Mouse (Mus musculus) MEL (cell line): Measurements from ENCODE around the gene Gm49661. TPM values are rescaled to one million over a fixed set of nuclear protein-coding genes. Genes with fewer than 3 reads are reported as not detected.
A peak's percentile ranks its signal among the peaks of the same experiment; 100 is the strongest.

Experiments used
- DNase-seq: peaks from one replicate; pipeline ENCODE4 v3.0.0; 2011; ENCODE audit warnings: low read depth, low spot score
- H3K27ac ChIP-seq: 2 replicates; pipeline ENCODE4 v1.5.1; 2012; ENCODE audit warnings: low read depth, mild to moderate bottlenecking, control low read depth, low read length, moderate library complexity; ENCODE audit not compliant: control insufficient read depth
- H3K27me3 ChIP-seq, 2 experiments: fragments of 150-350 bp in 1 of 2; sonication (generic) in 1 of 2; 2 replicates each; pipeline ENCODE4 v1.6.1; 2012; ENCODE audit warnings: low read length in 2 of 2, mild to moderate bottlenecking in 2 of 2, improper control_type of control experiment in 1 of 2, moderate library complexity in 1 of 2; ENCODE audit not compliant: insufficient read depth in 2 of 2, control insufficient read depth in 1 of 2
- H3K36me3 ChIP-seq, 2 experiments: 2 replicates each; pipeline ENCODE4 v1.6.1; 2012 to 2014; ENCODE audit warnings: low read length in 2 of 2, improper control_type of control experiment in 1 of 2, inconsistent platforms in 1 of 2, mild to moderate bottlenecking in 1 of 2; ENCODE audit not compliant: insufficient read depth in 2 of 2, control insufficient read depth in 1 of 2
- H3K4me1 ChIP-seq, 2 experiments: fragments of 150-350 bp in 1 of 2; sonication (generic) in 1 of 2; 2 replicates each; pipeline ENCODE4 v1.6.1; 2012; ENCODE audit warnings: low read length in 2 of 2, improper control_type of control experiment in 1 of 2, mild to moderate bottlenecking in 1 of 2; ENCODE audit not compliant: insufficient read depth in 2 of 2, control insufficient read depth in 1 of 2
- H3K4me3 ChIP-seq, 2 experiments: fragments of 150-350 bp in 1 of 2; sonication (generic) in 1 of 2; 2 replicates each; pipeline ENCODE4 v1.5.1; 2012; ENCODE audit warnings: low read depth in 2 of 2, low read length in 2 of 2, mild to moderate bottlenecking in 2 of 2, moderate library complexity in 2 of 2, control low read depth in 1 of 2, improper control_type of control experiment in 1 of 2; ENCODE audit not compliant: control insufficient read depth in 1 of 2, insufficient read depth in 1 of 2
- H3K79me2 ChIP-seq: 2 replicates; pipeline ENCODE4 v1.6.1; 2012; ENCODE audit warnings: mild to moderate bottlenecking, low read length, moderate library complexity; ENCODE audit not compliant: control insufficient read depth, poor library complexity, insufficient read depth
- H3K9ac ChIP-seq: 2 replicates; pipeline ENCODE4 v1.6.1; 2012; ENCODE audit warnings: low read depth, mild to moderate bottlenecking, control low read depth, low read length, moderate library complexity; ENCODE audit not compliant: control insufficient read depth, poor library complexity, severe bottlenecking
- H3K9me3 ChIP-seq: fragments of 150-350 bp; sonication (generic); replicated peaks from 2 replicates; pipeline ENCODE4 v1.6.1; 2012; ENCODE audit warnings: mild to moderate bottlenecking, low read length, improper control_type of control experiment, moderate library complexity; ENCODE audit not compliant: insufficient read depth
- CHD2 ChIP-seq: IDR thresholded peaks from 2 replicates; pipeline ENCODE4 v1.6.1; 2011; ENCODE audit warnings: low read length, improper control_type of control experiment
- CTCF ChIP-seq, 3 experiments: IDR thresholded peaks in 2 of 3; conservative IDR thresholded peaks in 1 of 3; 2 replicates each; pipeline ENCODE4 v1.5.1; 2011 to 2012; ENCODE audit warnings: low read length in 3 of 3, low read depth in 2 of 3, mild to moderate bottlenecking in 2 of 3, improper control_type of control experiment in 1 of 3, inconsistent platforms in 1 of 3, mixed read lengths in 1 of 3, moderate library complexity in 1 of 3; ENCODE audit not compliant: control insufficient read depth in 1 of 3, insufficient read depth in 1 of 3, poor library complexity in 1 of 3, severe bottlenecking in 1 of 3
- ELF1 ChIP-seq: IDR thresholded peaks from 2 replicates; pipeline ENCODE4 v1.6.1; 2014; ENCODE audit warnings: low read depth, mild to moderate bottlenecking, inconsistent platforms, low read length, improper control_type of control experiment, moderate library complexity
- HCFC1 ChIP-seq: IDR thresholded peaks from 2 replicates; pipeline ENCODE4 v1.6.1; 2012; ENCODE audit warnings: low read depth, mild to moderate bottlenecking, inconsistent platforms, low read length, improper control_type of control experiment, moderate library complexity
- KAT2A ChIP-seq: conservative IDR thresholded peaks from 2 replicates; pipeline ENCODE4 v1.6.1; 2012; ENCODE audit warnings: low read depth, low read length, improper control_type of control experiment, inconsistent platforms
- MXI1 ChIP-seq: IDR thresholded peaks from 2 replicates; pipeline ENCODE4 v1.6.1; 2011; ENCODE audit warnings: mild to moderate bottlenecking, low read depth, low read length, improper control_type of control experiment
- MYB ChIP-seq: IDR thresholded peaks from 2 replicates; pipeline ENCODE4 v1.6.1; 2011; ENCODE audit warnings: mild to moderate bottlenecking, low read depth, low read length, improper control_type of control experiment
- POLR2A ChIP-seq, 2 experiments: IDR thresholded peaks; 2 replicates each; pipeline ENCODE4 v1.6.1; 2011 to 2012; ENCODE audit warnings: low read length in 2 of 2, mild to moderate bottlenecking in 2 of 2, control low read depth in 1 of 2, improper control_type of control experiment in 1 of 2, low read depth in 1 of 2, moderate library complexity in 1 of 2; ENCODE audit not compliant: control insufficient read depth in 1 of 2, insufficient read depth in 1 of 2, poor library complexity in 1 of 2
- POLR2AphosphoS5 ChIP-seq: IDR thresholded peaks from 2 replicates; pipeline ENCODE4 v1.6.1; 2012; ENCODE audit warnings: low read depth, borderline replicate concordance, mild to moderate bottlenecking, inconsistent platforms, low read length, moderate library complexity, mixed read lengths
- SIN3A ChIP-seq: IDR thresholded peaks from 2 replicates; pipeline ENCODE4 v1.6.1; 2012; ENCODE audit warnings: low read length, improper control_type of control experiment, inconsistent platforms
- TBP ChIP-seq: IDR thresholded peaks from 2 replicates; pipeline ENCODE4 v1.8.0; 2011; ENCODE audit warnings: low read depth, low read length, improper control_type of control experiment
- ZKSCAN1 ChIP-seq: IDR thresholded peaks from 2 replicates; pipeline ENCODE4 v1.6.1; 2012; ENCODE audit warnings: low read depth, mild to moderate bottlenecking, inconsistent platforms, low read length, improper control_type of control experiment, moderate library complexity
- ZMIZ1 ChIP-seq: IDR thresholded peaks from 2 replicates; pipeline ENCODE4 v1.6.1; 2012; ENCODE audit warnings: low read depth, mild to moderate bottlenecking, inconsistent platforms, low read length, improper control_type of control experiment, moderate library complexity
- polyA plus RNA-seq, 2 experiments: library from polyadenylated mRNA; stranded (reverse) in 1 of 2; unstranded in 1 of 2; fragments of >175 nt in 1 of 2; fragments of >200 nt in 1 of 2; gene quantifications; 2 replicates each; pipeline versions ENCODE4 v1.2.1 to v1.2.4; 2012; ENCODE audit warnings: low replicate concordance in 2 of 2, low read depth in 1 of 2; ENCODE audit not compliant: insufficient read length in 2 of 2, insufficient read depth in 1 of 2, missing spikeins in 1 of 2
- total RNA-seq: library from RNA; depleted of rRNA; stranded (reverse); fragments of 300-350 nt; gene quantifications from 2 replicates; pipeline ENCODE4 v1.2.3, GENCODE M21; 2012

Gm49661 gene
- total and polyA plus RNA-seq, 3 experiments = 4.7 TPM; not detected in 2

DNA sequence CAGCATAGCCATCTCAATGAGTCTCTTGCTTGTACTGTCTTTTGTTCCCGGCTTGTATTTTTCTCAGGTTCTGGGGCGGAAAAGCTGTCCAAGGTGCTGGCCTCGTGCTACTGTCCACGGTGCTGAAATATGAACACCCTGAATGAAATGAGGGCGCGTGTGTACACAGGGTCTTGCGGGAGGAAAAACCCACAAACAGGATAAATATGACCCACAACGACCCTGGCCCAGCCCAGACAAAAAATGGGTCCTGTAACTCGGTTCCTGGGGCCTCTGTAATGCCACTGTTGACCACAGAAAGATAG, 22.0 kb downstream of the Gm49661 start:
- Histone ChIP-seq H3K79me2 (no peaks in the 10 kb centered on the region), H3K4me3 (no peak overlapping the region), H3K9me3 (no peaks in the 10 kb centered on the region), H3K9ac (no peak overlapping the region), H3K27ac (no peak overlapping the region), H3K4me1 (no peaks in the 10 kb centered on the region; a peak in 1 of 4 replicates), H3K36me3 (no peaks in the 10 kb centered on the region), H3K27me3 (peaks cover 0 to 4% of the 10 kb centered on the region in 2 experiments)
- peak; percentile 75 for DNase-seq
- TF ChIP-seq POLR2AphosphoS5 (no peak), ELF1 (no peak), MXI1 (peak; percentile 98), SIN3A (peak; percentile 100)

DNA sequence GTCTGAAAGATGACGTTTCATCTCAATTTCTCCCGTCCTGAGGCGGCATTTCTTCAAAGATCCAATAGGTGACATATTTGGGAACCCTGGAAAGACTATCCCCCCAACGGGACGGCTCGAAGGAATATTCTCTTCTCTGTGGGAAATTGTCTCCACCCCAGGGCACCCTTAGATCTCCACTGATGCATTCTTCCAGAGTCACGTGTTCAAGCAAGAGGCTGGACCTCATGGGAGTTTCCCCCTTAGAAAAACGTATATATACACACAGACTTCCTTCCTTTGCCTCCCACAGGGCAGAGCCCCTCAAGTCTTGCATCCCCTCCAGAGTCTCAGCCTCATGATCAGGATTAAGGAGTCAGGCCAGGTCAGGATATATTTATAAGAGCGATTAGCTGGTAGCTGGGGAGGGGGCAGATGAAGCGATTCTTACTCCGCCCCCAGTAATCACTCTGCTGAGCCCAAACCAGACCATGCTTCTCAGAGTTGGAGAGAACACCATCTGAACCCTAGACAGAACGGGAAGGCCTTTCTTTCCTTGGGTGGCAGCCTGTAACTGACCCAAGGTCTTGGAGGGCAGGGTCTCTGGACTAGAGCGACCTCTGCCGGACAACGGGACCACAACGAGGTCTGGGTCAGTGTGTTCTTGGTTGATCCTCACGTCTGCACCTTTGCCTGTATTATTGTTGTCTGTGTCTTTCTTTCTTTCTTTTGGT, 22.5 kb downstream of the Gm49661 start, which contains the start of gene Rtbdn:
TSS of gene Rtbdn (plus strand) at position 464 of the 713 bp plus-strand sequence.
- Histone ChIP-seq H3K9ac (no peak within 1 kb of the TSS), H3K79me2 (no peaks in the 10 kb centered on the region), H3K36me3 (no peaks in the 10 kb centered on the region), H3K9me3 (no peaks in the 10 kb centered on the region), H3K4me3 (no peak within 1 kb of the TSS), H3K27ac (no peak within 1 kb of the TSS), H3K4me1 (no peaks in the 10 kb centered on the region; a peak in 1 of 4 replicates), H3K27me3 (peaks cover 0 to 4% of the 10 kb centered on the region in 2 experiments)
- no peak for DNase-seq
- TF ChIP-seq CTCF (IDR thresholded peaks at IDR 0.05 in 2 of 3, conservative IDR thresholded peaks at IDR 0.05 in 1 of 3; ENCODE audit: control insufficient read depth in 1 of 3, insufficient read depth in 1 of 3, low read depth in 2 of 3, low read length in 3 of 3, poor library complexity in 1 of 3, severe bottlenecking in 1 of 3) (no peak), KAT2A (no peak), MYB (no peak), POLR2A (IDR thresholded peaks at IDR 0.05; ENCODE audit: control insufficient read depth in 1 of 2, insufficient read depth in 1 of 2, low read depth in 1 of 2, low read length in 2 of 2, poor library complexity in 1 of 2) (no peak), TBP (no peak), ZMIZ1 (no peak), HCFC1 (no peak)

DNA sequence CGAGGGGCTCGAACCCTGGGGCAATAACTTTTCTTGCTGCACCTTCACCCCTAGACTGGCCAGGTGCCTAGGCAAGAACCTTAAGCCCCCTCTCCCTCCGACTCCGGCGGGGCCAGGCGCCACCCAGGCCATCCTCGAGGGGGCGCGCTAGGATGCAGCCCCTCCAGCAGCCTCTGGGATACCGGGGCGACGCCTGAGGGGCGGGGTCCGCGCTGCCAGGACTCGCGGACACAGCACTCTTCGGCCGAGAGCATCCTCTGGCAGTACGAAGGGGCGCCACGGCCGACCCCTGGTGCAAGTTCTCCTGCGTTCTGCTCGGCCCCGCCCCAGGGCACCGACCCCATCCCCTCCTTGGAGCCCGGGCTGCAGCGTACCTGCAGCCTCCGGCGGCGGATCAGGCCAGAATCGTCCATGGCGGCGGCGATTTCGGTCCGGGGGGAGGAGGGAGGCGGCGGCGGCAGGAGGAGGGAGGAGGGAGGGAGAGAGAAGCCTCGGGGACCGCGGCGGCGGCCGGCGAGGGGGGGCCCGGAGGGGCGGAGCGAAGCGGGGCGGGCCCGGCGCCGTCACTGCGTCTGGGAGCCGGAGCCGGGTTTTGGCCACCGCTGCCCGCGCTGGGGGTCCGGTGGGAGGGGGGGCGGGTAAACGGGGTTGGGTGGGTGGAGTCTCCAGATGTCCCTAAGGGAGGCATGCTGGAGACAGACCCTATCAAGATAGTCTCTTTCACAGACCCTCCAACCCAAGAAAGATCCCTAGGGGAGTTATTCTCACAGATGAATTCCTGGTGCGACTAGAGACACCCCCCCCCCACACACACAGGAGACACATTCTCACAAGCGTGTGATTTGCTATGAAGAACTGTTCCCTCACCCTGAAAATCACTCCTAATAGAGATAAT, 23.4 kb downstream of the Gm49661 start:
- H3K36me3 ChIP-seq = no peaks in the 10 kb centered on the region
- no peak for DNase-seq
- no peak for TF ChIP-seq CHD2
- TF ChIP-seq ZKSCAN1 = no peak
- peak in 1 of 3 experiments; percentile 38; a peak in 2 of 6 replicates for TF ChIP-seq CTCF (IDR thresholded peaks at IDR 0.05 in 2 of 3, conservative IDR thresholded peaks at IDR 0.05 in 1 of 3; ENCODE audit: control insufficient read depth in 1 of 3, insufficient read depth in 1 of 3, low read depth in 2 of 3, low read length in 3 of 3, poor library complexity in 1 of 3, severe bottlenecking in 1 of 3)
- peaks cover 0 to 4% of the 10 kb centered on the region in 2 experiments for H3K27me3 ChIP-seq
- no peaks in the 10 kb centered on the region; a peak in 1 of 4 replicates for H3K4me1 ChIP-seq
- H3K9ac ChIP-seq = no peak overlapping the region
- H3K9me3 ChIP-seq = no peaks in the 10 kb centered on the region
- no peak overlapping the region for H3K27ac ChIP-seq
- H3K4me3 ChIP-seq = no peak overlapping the region
- H3K79me2 ChIP-seq = no peaks in the 10 kb centered on the region
